Mouse (Mus musculus) left cerebral cortex, postnatal 25 days (tissue): ENCODE results near the gene Ccdc51. TPM values are rescaled to one million over a fixed set of nuclear protein-coding genes. Genes with fewer than 3 reads are reported as not detected.

Experiments
- DNase-seq, 2 experiments: peaks; one replicate each; pipeline ENCODE4 v3.0.0; 2022; ENCODE audit warnings: low spot score in 2 of 2, mixed read lengths in 1 of 2
- intact Hi-C: fragments of 180-260 bp; cut with DNase I; formaldehyde crosslinking; loops from one replicate; pipeline ENCODE4 v1.15.1; 2025
- total RNA-seq, 2 experiments: library from RNA; stranded (reverse); gene quantifications; 2 replicates each; pipeline ENCODE4 v1.2.3; 2021

Gene Ccdc51
- total RNA-seq, 2 experiments from 2014 or later = 7.2 to 8.0 TPM

DNA sequence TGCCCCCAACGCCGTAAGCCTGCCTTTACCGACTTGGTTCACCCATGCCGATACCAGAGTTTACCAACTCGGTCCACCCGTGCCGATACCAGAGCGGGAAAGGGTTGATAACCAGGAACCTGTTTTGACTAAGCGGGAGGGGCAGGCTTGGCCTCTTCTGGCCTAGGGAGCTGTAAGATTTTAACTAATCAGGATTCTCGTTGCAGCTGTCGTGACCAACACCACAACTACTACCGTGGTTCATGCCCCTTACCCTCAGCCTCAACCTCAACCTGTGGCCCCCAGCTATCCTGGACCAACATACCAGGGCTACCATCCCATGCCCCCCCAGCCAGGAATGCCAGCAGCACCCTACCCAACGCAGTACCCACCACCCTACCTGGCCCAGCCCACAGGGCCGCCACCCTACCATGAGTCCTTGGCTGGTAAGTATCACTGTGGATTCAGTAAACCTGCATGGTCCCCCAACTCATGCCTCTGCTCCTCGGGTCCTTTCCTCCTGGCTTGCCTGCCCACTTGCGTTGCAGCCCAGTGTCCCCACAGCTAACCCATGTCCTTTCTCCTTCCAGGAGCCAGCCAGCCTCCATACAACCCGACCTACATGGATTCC is 26.1 kb upstream of the Ccdc51 start:
- DNase-seq = no peak

DNA sequence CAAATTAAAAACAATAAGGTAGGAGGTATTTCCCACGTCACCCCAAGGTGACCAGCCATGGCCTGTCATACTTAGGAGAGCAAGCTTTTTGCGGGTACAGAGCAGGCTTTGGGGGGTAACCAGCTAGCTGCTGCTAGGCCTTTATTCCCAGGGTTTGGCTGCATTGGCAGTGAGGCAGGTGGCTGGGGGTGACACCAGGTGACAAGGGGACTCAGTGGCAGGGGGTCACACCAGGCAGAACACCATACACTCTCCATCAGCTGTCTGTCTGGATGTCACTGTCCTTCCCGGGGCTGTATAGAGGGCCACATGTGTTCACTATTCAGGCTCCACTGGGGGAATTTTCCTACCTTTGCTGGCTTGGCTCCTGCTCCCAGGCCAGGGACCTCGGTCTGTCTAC is 25.4 kb upstream of the Ccdc51 start:
- DNase-seq = no peak
- intact Hi-C loops = no loop called here

More for the DNA sequence above, 26.1 kb upstream of the Ccdc51 start:
- intact Hi-C loops = no loop called here

DNA sequence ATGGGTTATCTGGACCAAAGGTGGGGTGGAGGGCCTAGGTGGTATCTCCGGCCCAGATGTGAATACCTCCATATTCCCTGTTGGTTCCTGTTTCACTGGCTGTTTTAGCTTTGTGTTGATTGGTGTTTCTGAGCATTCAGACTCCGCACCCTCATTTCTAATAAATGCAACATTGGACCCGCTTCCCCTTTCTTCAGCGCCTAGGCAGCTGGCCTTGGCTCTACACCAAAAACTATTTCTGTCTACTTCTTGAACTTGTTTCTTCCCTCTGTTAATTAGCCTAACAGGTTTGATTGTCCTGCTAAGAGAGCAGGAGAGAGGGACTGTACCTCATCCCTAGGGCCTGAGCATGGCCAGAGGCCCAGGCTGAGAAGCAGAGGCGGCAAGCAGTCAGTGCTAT is 24.8 kb upstream of the Ccdc51 start:
- DNase-seq = no peak
- intact Hi-C loops = no loop called here

DNA sequence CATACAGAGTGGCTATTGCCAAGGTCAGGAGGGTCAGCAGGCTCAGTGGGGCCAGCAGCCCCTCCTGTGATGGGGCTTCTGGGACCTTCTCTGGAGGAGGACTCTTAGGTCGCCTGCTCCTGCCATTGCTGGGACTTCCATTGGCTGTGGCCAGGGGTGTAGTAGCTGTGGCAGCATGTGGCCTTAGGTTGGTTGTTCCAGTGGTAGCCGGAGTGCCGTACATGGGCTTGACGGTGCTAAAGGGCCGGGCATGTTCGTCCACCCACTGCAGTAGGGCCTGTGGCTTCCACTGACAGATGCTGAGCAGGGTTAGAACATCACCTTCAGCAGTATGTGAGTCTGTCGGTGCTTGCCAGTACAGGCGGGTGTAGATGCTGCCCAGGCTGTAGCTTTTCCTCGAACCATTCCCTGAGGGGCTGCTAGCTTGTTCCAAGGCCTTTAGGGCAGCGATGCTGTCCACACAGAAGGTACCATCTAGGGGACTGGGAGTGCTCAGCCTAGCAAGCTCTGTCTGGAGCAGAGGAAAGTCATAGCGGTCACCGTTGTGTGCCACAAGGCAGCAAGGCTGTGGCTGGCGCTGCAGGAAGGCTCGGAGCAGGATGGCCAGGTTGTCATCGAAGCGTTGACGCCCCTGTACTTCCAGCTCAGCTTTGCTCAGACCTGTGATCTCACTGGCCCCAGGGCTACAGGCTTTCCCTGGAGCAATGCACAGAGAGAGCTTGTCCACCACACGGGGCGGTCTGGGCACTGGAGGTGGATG is 24.1 kb upstream of the Ccdc51 start:
- no peak for DNase-seq
- intact Hi-C loops = no loop called here

DNA sequence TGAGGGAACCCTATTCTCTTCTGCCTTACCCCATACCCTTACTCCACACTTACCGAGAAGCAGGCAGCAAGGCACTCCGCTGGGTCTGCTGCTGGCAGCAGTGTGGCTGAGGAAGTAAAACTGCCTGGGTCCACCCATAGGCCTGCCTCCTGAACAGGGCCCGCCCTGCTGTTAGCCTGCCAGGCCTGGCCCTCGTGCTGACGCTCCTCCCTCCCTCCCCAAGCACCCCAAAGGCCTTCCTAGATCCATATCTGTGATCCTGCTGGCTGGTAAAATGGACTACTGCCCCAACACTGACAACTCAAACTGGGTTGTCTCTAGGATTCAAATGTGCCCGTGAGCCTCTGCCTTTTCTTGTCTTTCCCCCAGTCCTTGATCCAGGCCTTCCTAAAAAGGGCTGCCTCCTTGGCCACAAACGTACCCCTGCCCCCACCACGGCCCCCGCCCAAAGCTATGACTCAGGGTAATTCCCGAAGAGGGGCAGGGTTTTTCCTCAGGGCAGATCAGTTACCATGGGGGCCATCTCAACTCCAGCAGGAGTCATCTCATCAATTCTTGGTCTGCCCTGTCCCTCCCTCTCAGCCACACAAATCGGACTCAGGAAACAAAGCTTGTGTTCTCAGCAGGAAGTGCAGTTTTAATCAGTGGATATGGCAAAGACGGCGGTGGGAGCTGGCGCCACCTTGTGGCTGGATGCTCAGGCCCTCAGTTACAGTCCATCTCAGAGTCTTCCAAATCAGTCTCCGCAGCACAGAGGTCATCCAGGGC is 23.0 kb upstream of the Ccdc51 start, which contains the start of gene Trex1:
Trex1 (minus strand) TSS at position 599 of the 768 bp plus-strand sequence.
- peak; percentile 91 to 93 for DNase-seq
- intact Hi-C loops = loop anchor here (1.0 kb wide), 1 partner anchor 59 kb away; no protein-coding TSS in a partner anchor

DNA sequence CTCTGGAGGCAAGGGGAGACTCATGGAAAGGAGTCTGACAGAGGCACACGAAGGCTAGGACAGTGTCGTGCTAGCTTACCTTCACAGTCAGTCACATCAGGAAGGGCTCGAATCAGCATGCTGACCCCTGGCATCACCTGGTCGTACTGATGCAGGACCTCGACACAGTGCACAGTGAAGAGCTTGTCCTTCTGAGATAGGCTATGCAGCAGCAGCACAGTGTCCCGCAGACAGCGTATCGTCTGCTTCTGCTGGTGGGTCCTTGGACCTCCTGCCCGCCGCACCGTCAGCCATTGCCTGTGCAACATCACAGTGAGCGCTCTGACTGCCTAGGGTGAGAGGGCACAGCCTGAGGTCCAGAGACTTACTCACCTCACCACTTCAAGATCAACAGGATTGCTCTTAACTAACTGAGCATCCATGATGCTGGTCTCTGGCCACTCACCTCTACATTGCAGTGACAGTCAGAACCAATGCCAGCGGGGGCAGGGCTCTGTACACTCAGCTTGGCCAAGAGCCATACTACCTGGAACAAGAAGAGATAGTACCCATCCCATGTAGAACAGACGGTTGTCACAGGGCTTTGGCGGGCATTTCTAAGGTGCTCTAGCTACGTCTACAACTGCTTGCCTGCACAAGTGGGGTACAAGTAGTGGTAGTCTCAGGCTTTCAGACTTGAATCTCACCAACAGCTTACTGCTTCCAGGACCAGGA is 22.0 kb upstream of the Ccdc51 start:
- no peak for DNase-seq
- intact Hi-C loops = no loop called here

DNA sequence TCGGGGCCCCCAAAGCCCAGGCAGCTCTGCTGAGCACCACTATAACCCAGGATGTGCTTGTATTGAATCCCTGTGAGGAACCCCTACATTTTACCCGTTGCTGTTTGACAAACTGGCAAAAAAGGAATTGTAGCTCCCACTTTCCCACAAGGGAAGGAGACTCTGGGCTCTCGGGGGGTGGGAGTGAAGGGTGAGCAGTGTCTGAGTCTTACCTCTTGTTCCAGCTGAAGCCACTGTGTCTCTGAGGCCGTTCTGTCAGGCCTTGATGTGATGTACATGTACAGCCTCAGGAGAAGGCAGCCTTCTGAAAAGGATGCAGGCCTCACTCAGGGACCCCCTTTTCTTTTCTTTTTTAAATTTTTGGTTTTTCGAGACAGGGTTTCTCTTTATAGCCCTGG is 21.4 kb upstream of the Ccdc51 start:
- intact Hi-C loops = no loop called here
- no peak for DNase-seq

DNA sequence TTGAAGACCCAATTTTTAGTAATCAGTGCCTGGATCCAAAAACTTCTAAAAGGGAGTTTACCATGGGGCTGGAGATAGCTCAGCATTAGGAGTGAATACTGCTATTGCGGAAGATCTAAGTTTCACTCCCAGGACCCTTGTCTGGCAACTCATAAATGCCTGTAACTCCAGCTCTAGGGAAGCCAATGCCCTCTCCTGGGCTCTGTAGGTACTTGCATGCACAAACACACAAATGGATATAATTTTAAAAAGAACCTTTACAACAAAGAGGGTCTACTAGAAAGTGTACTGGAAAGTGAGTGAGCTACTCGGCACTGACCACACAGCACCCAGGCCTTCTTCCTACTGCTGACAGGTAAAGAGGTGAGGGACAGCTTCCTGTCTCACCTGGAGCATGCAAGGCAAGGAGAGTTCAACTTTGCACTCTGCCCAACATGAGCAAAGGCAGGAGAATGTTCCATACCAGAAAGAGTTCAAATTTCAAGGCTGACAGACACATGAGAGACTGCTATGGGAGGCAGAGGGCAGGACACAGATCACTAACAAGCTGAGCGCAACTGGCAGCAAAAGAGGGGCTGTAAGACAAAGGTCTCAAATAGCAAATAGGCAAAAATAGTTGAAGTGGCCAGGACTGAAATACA is 14.1 kb upstream of the Ccdc51 start:
- intact Hi-C loops = no loop called here
- no peak for DNase-seq

DNA sequence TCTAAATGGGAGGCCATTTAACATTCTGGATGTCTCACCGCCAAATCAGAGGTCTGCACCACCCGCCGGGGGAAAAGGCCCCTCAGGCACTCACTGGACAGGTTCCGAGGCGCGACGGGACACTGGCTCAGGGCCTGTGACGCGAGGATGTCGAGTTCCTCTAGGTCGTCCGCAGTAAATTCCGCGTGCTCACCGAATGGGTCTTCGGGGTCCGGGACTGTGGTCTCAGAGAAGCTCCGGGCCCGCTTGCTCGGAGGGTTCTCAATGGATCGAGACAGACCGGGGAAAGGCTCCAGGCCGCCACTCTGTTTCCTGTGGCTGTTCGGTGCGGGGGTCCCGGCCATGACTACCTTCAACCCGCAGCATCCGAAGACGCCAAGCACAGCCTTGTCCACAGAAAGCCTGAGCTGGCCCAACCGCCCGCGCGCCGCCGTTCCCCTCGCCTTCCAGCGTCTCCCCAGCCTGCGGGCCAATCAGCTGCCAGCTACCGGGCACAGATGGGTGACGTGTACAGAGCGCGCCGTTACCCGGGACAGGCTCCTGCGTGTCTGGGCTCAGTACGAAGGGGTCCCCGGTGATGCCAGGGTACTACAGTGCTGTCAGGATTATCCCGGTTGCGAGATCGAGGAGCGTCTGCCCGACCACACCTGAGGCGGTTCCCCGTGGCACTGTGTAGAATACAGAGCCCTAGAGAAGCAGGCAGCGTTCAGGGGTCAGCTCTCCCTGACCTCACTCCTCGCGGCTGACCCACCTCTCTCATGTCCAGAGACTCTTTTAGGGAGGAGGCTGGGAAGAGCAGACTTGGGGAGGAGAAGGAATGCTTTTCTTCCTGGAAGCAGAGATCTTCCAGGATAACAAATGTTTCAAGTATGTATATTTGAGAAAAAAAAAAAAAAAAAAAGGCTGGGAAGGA is 8.4 kb upstream of the Ccdc51 start, which contains the start of gene Atrip:
Atrip (minus strand) TSS at position 464 of the 913 bp plus-strand sequence.
- intact Hi-C loops = no loop called here
- peak; percentile 95 to 98 for DNase-seq

DNA sequence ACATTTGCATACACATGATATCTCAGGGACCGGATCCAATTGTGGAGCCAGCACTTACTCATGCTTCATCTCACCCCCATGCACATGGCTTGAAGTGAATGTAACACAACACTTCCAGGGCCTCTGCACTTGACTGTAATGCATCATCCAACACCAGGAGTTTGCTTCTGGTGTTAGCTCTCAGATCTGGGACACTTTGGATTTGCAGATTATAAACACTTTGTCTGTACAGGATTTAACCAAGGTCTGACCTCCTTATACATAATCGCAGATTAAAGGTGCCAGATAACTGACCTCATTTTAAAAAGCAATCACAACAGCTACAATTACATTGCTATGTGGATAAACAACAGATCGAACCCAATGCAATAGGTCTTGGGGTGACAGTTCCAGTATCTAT is 1.8 kb upstream of the Ccdc51 start:
- DNase-seq = no peak
- intact Hi-C loops = no loop called here

DNA sequence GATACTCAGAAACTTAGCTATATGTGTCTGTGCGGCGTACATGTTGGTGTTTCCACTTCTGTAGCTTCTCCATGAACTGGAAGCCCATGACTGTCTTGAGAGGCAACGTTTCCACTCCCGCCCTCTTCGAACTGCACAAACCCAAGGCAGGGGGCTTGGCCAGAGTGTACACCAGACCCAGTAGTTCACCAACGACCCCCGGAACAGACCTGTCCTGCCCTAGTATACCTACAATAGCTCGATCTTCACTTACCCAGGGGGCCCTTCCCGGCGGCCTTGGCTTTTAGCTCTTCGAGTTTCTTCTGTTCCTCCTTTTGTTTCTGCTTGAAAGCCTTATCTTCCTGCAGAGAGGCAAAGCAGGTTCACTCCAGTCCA is 557 bp upstream of the Ccdc51 start:
- intact Hi-C loops = no loop called here
- DNase-seq = no peak

DNA sequence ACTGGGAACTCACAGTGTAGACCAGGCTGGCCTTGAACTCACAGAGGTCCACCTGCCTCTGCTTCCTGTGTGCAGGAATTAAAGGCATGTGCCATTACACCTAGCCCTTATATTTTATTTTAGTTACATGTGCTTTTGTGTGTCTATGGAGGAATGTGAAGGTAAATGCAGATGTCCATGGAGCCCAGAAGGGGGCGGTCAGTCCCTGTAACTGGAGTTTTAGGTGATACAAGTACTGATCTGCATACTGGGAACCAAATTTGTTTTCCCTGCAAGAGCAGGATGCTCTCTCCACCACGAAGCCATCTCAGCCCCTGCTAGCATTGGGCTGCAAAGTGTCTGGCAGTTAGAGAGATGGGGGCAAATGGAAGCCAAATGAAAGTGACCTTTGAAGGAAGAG is 2.6 kb downstream of the Ccdc51 start:
- DNase-seq = no peak
- intact Hi-C loops = loop anchor here (2.0 to 5.0 kb wide), 2 partner anchors 748 to 777 kb away; partner anchors contain the start of gene Nme6

DNA sequence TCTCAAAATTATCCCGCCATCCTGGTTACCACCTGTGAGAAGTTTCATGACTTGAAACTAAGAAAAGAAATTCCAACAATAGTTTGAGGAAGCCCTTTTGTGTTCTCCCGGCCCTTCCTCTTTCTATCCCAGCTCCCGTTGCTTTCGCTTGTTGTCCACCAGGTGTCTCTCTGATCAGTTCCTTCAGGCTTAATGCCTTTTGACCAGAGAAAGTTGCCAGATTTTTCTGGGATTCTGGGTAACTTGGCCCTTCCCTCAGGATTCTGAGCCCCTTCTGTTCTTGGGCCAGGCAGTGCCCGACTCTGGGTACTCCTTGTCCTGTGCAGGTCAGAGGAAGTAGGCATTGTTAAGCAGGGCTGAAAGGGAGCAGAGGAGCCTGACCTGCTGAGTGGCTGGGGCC is 5.7 kb downstream of the Ccdc51 start:
- DNase-seq = peak; percentile 39 to 58
- intact Hi-C loops = loop anchor here (1.0 to 5.0 kb wide), 2 partner anchors 32 to 774 kb away; no protein-coding TSS in a partner anchor

DNA sequence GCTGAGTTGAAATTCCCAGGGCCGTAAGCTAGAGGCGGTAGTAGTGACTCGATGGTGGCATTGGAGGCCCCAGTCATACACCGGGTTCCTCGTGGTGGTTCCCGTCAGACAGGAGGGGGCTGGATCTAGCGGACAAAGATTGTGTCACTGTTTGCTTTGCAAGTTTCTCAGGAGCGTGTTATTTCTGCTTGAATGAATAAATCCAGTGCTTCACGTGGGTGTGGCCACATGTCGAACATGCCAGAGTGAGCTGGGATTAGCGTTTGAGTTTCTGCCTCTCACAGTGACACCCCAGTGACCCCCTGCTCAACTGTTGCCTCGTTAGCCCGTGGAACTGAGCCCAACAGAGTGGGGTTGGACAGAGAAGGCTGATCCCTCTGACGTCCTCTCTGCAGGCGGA is 8.2 kb downstream of the Ccdc51 start:
- peak in 1 of 2 experiments; percentile 61 for DNase-seq
- intact Hi-C loops = no loop called here

DNA sequence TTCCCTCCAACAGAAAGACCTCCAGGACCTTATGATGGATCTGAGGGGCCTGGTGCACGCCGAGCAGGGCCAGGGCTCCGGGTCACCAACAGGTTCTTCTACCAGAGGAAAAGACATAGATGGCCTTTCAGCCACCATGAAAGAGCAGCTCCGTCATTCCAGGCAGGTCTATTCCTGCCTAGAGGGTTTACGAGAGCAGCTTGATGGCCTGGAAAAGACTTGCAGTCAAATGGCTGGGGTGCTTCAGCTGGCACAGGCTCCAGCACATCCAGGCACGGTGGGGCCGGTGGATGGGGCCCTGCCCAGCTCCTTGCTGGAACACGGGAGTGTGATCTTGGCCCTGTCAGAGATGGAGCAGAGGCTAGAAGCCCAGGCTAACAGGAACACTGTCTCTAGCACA is 9.5 kb downstream of the Ccdc51 start:
- no peak for DNase-seq
- intact Hi-C loops = no loop called here

DNA sequence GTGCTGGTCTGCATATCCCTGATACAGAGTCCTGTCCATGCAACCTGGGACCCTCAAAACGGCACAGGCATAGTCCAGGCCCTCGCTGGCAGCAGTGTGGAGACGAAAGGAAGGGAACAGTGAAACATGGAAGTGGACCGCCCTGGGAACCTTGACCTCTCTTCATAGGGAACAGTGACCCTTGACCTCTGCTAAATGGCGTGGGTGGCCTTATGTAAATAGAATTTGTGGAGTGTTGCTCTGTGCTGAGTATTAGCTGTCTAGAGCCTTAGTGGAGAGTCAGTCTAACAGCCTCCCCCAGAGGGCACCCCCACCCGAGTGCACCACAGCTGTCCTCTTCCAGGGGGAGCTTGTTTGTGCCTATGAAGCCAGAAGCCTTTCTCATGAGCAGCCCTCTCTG is 10.5 kb downstream of the Ccdc51 start:
- no peak for DNase-seq
- intact Hi-C loops = no loop called here

DNA sequence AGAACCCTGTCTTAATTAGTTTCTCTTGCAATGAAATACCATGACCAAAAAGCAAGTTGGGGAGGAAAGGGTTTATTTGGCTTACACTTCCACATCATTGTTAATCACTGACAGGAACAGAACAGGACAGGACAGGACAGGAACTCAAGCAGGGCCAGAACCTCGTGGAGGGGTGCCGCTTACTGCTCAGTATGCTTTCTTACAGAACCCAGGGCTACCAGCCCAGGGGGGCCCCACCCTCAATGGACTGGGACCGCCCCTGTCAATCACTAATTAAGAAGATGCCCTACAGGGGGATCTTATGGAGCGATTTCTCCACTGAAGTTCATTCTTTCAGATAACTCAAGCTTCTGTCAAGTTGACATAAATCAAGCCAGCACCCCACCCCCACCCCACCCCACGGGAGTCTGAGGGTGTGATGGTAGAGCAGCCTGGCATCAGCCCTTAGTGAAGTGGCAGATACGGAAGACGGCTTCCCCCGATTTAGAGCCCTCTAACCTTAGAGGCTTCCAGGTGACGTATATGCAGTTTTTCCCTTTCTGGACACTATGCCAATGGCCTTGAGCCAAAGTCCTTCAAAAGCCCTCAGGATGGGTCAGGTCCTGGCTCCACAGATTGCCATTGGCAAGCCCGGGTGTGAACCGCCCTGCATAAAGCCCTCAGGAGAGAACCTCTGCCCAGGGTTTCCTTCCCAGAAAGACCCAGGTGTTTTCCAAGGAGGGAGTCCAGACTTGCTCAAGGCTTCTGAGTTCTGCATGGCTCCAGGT is 11.7 kb downstream of the Ccdc51 start:
- intact Hi-C loops = no loop called here

More for the DNA sequence above, 11.7 kb downstream of the Ccdc51 start:
- DNase-seq = no peak
